Mouse (Mus musculus) erythroblast, adult 5-6 weeks (primary cell): ENCODE results near the gene Supt20. TPM values are rescaled to one million over a fixed set of nuclear protein-coding genes. Genes with fewer than 3 reads are reported as not detected.
"Not testable (repeated sequence)": the region's sequence is repeated elsewhere in the genome, so short reads cannot be mapped to it uniquely, and the experiment has no call there.

Experiments
- ATAC-seq: replicated peaks from 2 replicates; pipeline ENCODE4 v1.8.0; 2016; ENCODE audit warnings: moderate number of reproducible peaks, mild to moderate bottlenecking, moderate TSS enrichment, inconsistent platforms; ENCODE audit not compliant: poor library complexity, low FRiP score, severe bottlenecking
- total RNA-seq, 2 experiments: library from RNA; stranded (forward) in 1 of 2; stranded (reverse) in 1 of 2; fragments of 150-400 nt in 1 of 2; fragments of 200-764, 138-1000 nt in 1 of 2; gene quantifications; 2 replicates each; pipeline versions ENCODE4 v1.2.3 to v1.2.4; 2015 to 2017; ENCODE audit warnings: low replicate concordance in 2 of 2

Gene Supt20
- total RNA-seq, 2 experiments from 2014 or later: 14.9 to 40.5 TPM

GRCm38 (mm10) chr3:54693056-54693415, 429 bp downstream of the Supt20 start:
- ATAC-seq: peak; percentile 16; the same call in 1 of the 2 replicates

DNA sequence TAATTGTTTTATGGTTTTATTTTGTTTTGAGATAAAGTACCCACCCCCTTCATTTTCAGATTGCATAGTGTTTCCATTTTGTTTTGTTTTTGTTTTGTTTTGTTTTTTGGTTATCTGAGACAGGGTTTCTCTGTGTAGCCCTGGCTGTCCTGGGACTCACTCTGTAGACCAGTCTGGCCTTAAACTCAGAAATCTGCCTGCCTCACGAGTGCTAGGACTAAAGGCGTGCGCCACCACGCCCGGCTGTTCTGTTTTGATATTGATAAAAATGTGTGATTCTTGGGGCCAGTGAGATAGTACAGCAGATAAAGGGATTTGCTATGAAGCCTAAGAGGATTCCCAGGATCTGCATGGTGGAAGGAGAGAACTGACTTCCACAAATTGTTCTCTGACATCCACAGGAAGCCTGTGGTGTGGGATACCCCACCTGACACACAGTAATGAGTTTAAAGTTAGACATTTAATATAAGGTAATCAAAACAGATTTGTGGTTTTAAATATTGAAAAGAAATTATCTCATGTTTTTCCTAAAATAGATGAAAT, 7.2 kb downstream of the Supt20 start:
- ATAC-seq: no peak

DNA sequence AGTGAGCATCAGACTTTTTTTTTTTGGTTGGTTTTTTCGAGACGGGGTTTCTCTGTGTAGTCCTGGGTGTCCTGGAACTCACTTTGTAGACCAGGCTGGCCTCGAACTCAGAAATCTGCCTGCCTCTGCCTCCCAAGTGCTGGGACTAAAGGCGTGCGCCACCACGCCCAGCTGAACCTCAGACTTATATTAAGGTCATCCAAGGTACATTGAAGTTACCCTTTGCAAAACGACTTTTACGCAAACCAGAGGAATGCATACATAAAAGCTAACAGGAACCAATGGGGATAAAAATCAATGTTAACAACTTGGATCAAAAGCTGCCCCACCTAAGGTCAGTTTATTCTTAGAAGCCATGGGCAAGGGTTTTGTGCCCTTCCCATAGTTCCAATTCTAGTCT, 11.5 kb downstream of the Supt20 start:
- not testable (repeated sequence) for ATAC-seq

GRCm38 (mm10) chr3:54708972-54709371, 16.4 kb downstream of the Supt20 start:
- no peak for ATAC-seq

DNA sequence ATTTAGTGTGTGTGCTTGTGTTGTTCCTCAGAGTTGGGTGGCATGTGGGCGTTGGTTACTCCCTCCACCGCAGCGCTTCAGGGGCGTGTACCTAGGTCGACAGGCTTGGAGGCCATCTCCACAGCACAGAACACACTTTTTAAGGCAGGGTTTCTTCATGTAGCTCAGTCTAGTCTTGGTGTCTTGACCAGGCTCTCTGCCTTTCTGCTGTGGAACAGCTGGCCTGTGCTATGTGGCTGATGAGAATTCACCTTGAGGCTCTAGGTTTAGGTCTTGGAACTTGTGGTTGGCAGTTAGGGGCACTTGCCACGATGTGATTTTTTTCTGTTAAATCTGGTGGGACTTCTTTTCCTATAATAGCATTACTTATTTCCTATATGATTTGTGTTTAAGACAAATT, 21.6 kb downstream of the Supt20 start, which contains the start of gene Gm21958:
TSS of gene Gm21958 (minus strand) at position 101 of the 400 bp plus-strand sequence.
- no peak for ATAC-seq

DNA sequence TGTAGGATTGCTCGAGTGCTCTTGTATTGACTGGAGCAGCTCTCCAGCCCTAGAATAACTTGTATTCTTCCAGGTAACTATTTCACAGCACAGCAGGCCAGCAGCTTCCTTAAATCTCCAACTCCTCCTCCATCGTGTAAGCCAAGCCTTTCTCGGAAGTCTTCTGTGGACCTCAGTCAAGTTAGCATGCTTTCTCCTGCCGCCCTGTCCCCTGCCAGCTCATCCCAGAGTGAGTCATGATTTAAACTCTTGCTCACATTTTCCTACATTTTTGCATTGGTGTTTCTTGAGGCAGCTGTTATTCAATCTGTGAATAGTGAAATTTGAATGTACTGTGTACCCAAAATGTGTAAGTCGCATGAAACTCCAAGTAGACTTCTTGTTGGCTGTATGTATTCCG, 22.9 kb downstream of the Supt20 start:
- ATAC-seq: no peak

DNA sequence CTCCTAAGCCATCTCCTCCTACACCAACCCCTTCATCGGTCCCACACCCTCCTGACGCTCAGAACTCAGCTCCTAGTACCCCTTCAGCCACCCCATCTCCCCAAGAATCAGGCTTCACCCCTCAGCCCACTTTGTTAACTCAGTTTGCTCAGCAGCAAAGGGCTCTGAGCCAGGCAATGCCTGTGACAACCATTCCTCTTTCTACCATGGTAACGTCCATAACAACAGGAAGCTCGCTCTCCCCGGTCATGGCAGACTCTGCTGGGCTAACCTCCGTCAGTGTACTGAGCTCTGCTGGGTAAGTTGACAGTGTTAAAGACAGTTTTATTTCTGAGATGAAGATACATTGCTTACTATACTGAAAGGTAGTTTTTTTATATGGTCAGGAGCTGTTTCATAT, 24.7 kb downstream of the Supt20 start:
- ATAC-seq: no peak

DNA sequence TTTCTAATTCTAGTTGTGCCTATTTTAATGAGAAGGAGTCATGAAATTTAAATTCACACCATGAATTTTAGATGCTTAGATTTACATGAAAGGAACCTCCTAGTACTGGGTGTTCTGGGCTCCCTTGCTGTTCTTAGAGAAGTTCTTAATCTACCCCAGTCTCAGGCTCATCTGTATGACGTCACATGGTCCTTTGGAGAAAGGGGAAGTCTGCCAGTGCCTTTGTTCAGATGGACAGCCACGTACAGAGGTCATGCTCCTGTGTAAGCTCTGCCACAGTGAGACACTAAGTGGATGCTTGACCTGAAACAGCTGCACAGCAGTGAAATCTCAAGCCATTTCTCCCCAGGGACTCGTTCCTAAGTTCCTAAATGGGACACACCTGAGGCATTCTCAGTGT, 26.3 kb downstream of the Supt20 start:
- no peak for ATAC-seq

- ATAC-seq: no peak
These were observed 31.3 kb downstream of the Supt20 start for GRCm38 (mm10) chr3:54723741-54724500.

DNA sequence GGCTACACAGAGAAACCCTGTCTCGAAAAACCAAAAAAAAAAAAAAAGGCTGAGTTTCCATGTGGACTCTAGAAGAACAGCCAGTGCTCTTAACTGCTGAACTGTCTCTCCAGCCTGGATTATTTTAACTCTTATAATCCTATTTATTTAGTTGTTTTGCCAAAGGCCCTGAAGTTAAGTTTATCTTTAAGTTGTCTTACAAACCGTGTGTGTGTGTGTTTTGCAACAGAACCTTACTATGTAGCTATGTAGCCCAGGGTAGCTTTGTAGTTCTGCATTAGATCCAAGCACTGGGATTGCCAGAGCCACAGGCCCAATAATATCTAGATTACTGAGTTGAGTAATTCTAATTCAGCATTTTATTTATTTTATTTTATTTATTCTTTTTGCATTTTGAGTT, 32.7 kb downstream of the Supt20 start:
- ATAC-seq: no peak

DNA sequence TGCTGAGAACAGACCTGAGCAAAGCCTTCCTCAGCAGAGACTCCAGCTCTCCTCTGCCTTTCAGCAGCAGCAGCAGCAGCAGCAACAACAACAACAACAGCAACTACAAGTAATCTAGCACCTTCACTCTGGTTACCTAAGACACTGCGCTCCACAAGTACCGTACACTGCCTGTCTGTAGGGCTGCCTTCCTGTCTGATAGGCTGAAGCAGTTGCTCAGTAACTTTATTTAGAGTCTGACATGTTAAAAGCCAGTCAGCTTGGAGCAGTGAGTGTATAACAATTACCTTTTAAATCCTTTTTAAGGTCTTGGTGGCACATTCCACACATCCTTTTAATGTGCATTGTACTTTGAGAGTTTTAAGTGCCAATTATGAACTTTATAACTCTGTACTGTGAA, 35.0 kb downstream of the Supt20 start:
- no peak for ATAC-seq

- ATAC-seq: no peak
These were observed 35.5 kb downstream of the Supt20 start for GRCm38 (mm10) chr3:54728100-54728499.

- no peak for ATAC-seq
These were observed 39.1 kb downstream of the Supt20 start for GRCm38 (mm10) chr3:54731626-54732150.

- ATAC-seq: no peak
These were observed 39.8 kb downstream of the Supt20 start for GRCm38 (mm10) chr3:54732371-54732770.

GRCm38 (mm10) chr3:54734411-54735246, 42.0 kb downstream of the Supt20 start:
- ATAC-seq: peak; percentile 83

GRCm38 (mm10) chr3:54735247-54736046, 42.8 kb downstream of the Supt20 start, which contains the start of the genes Exosc8 and Alg5:
Gene Exosc8, minus strand, starts transcription at chr3:54735393.
Gene Alg5, plus strand, starts transcription at chr3:54735539.
- ATAC-seq: peak; percentile 72

GRCm38 (mm10) chr3:54736101-54736927, 43.7 kb downstream of the Supt20 start:
- ATAC-seq: 0 out of 2 replicates have a peak, but pooled peaks have one; percentile 19

GRCm38 (mm10) chr3:54737317-54737716, 44.7 kb downstream of the Supt20 start:
- ATAC-seq: no peak

GRCm38 (mm10) chr3:54741965-54742364, 49.4 kb downstream of the Supt20 start:
- ATAC-seq: no peak
